Mouse (Mus musculus): ENCODE results near the gene Senp8. TPM values are rescaled to one million over a fixed set of nuclear protein-coding genes. Genes with fewer than 3 reads are reported as not detected.

The Senp8 gene
- total RNA-seq, 2 experiments from 2014 or later = 10.1 to 14.3 TPM

DNA sequence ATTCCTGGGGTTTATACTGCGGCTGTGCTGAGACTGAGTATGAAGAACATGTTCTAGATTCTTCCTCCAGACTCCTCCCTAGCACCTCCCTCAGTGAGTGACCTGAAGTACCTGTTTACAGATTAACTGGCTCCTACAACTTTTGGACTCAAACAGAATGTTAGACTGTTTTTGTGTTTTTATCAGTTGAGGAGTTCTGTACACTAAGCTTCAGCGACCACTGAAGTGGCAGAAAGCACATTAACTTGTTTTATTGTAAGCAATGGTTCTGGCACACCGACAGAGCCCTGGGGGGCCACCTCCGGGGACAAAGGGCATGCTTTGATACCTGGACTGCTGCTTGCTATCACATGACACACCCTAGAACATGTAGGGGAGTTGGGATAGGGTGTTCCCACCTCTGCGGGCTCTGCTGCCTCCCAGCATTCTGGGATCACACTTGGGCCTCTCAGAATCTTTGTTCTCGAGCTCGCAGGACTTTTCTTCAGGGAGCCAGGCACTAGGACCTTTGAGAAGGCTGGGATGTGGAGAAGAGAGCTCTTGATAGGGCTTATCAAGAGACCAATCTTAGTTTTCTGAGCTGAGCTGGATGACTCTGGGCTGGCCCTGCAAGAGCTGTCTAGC, 34.1 kb downstream of the Senp8 start:
- DNase-seq (ENCODE audit: low spot score in 2 of 2) = no peak

DNA sequence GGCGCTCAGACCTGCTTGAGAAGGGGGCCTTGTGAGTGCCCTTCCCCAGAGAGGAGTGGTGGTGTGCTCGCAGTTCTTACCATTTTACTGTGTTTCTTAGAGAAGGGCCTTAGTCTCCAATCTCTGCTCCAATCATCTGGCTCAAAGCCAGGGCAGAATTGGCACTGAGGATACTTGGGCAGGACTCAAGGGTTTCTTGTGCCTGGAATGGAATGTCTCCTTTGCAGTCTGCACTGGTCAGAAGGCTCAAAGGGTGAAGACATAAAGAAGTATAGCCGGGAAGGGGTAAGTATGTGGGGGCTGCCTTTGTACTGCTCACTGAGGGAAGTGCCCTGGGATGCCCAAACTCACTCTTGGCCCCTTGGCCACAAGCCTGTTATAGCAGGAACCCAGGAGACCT, 41.3 kb downstream of the Senp8 start:
- DNase-seq (ENCODE audit: low spot score in 2 of 2) = no peak

DNA sequence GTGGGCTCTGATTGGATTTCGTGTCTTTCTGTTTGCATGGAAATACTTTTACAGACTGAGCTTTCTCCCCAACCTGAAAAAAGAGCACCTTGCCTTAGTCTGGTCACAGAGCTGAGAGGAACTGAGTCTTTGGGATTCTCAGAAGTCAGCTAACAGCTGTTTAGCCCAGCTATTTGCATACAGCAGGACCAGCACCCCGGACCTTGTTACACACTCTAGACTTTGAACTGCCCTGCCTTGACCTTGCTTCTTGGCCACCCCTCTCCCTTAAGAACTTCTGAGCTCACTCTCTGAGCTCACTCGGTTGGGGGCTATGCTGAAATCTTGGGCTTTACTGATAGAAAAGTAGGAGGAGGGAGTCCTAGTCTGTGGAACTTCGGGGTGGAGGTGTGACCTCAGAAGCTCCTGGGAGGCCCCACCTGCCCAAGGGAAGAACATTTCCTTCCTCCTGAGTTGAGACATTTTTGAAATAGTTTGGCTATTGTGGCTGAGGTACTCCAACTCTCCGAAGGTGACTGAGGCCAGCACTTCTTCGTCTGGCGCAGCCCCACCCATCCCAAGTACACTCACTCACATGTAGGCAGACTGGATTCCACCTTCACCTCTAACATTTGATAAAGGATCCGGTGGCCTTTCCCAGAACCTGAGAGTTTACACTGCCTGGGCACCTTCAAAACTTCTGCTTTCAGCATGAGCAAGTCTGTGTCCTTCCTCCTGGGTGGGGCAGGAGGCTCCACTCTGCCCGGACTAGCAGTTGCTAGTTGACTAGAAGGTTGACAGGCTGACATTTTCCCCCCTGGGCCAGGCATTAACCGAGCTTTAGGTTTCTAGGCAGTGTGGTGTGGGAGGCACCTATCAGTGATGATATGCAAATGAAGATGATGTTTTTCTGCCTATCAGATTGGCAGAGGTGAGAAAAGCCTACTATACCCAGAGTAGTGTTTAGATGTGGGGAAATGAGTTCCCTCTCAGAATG, 43.4 kb downstream of the Senp8 start:
- DNase-seq (ENCODE audit: low spot score in 2 of 2) = no peak

GRCm38 (mm10) chr9:59703099-59703498, 47.4 kb downstream of the Senp8 start:
- DNase-seq (ENCODE audit: low spot score in 2 of 2) = no peak

GRCm38 (mm10) chr9:59701094-59701493, 49.4 kb downstream of the Senp8 start:
- no peak for DNase-seq (ENCODE audit: low spot score in 2 of 2)

DNA sequence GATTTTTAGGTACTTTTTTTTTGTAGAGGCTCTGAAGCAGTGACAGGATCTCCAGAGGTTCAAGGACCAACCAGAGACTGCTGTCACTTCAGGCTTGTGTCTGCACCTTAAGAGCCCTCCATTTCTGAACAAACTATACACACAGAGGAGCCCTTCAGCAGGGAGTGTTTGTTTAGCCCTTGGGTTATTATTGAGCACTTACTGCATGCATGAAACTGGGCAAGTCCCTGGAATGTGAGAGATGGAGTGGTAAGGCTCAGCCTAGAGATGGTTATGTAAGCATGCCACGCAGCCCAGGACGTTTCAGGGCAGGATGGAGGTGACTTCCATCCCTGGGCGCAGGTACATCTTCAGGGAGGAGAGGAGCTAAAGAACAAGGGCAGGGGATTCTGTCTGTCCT, 54.1 kb downstream of the Senp8 start:
- no peak for DNase-seq (ENCODE audit: low spot score in 2 of 2)

- no peak for DNase-seq (ENCODE audit: low spot score in 2 of 2)
Measured at GRCm38 (mm10) chr9:59695451-59695813, 55.1 kb downstream of the Senp8 start.

- DNase-seq (ENCODE audit: low spot score in 2 of 2) = no peak
Measured at GRCm38 (mm10) chr9:59694571-59695450, 55.7 kb downstream of the Senp8 start.

DNA sequence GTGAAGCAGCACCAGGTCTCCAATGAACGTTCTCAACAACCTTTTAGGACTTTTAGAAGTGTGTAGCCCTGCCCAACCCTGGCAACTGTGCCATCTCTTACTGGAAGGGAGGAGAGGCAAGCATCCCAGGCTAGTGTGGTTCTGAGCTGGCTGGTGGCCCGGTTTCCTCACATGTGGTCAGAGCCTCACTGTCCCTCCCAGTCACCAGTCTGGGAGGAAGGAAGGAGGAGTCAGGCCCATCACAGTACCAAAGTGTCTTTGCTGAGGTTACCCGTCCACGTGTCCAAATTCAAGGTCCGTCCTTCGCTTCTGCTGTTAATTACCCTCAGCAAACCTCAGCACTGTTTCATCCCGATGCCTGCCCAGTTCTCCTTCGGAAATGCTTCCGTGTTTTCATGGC, 58.4 kb downstream of the Senp8 start:
- peak in 1 of 2 experiments; percentile 46 for DNase-seq (ENCODE audit: low spot score in 2 of 2)

- peak; percentile 74 to 75 for DNase-seq (ENCODE audit: low spot score in 2 of 2)
Measured at GRCm38 (mm10) chr9:59691635-59692094, 58.8 kb downstream of the Senp8 start.

DNA sequence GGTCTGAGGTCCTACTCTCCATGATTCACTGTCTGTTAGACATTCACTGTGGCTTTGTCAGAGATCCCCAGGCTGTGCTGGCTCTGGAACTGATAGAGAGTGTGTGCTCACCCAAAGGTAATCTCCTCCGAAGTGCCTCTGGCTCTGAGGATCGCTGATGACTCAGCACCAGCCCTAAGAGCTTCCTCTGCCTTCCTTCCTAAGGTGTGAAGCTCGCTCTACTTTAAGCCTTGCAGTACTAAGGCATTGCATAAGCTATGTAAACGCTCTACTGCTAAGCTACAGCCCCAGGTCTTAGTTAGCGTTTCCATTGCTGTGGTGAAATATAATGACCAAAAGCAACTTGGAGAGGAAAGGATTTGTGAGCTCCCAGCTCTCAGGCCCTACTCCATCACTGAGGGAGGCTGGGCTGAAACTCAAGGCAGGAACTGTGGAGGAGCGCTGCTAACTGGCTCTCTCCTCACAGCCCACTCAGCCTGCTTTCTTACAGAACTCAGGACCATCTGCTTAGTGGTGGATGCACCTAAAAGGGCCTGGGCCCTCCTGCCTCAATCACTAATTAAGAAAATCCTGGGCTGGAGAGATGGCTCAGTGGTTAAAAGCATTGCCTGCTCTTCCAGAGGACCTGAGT, 63.0 kb downstream of the Senp8 start:
- DNase-seq (ENCODE audit: low spot score in 2 of 2) = no peak

Other genes starting within 250 kb of the Senp8 start
- 10 to 100 TPM; 54.7 to 62.1 TPM for gene Hexa, start 211.2 kb downstream of the Senp8 start, total RNA-seq (2021)
- 1 to 10 TPM; 3.0 to 3.6 TPM for gene Tmem202, start 210.9 kb downstream of the Senp8 start, total RNA-seq (2021)
- 10 to 100 TPM; 29.7 to 33.2 TPM for gene Celf6, start 172.8 kb downstream of the Senp8 start, total RNA-seq (2021)
- gene Parp6, start 133.4 kb downstream of the Senp8 start, total RNA-seq (2021) = 100 to 1,000 TPM; 115 to 120 TPM
- 1,000 to 10,000 TPM; 1,476 to 1,478 TPM for gene Pkm, start 94.3 kb downstream of the Senp8 start, total RNA-seq (2021)
- gene Gramd2, start 70.6 kb downstream of the Senp8 start, total RNA-seq (2021) = 1 to 10 TPM; 5.3 to 5.8 TPM
- 10 to 100 TPM; 58.2 to 65.6 TPM for gene Myo9a, start 186 bp upstream of the Senp8 start, total RNA-seq (2021)
- gene Nr2e3, start 209.9 kb upstream of the Senp8 start, total RNA-seq (2021) = not detected